Mouse (Mus musculus) heart, postnatal 0 days (tissue): ENCODE data around the gene Gm2115.

Experiments
- CTCF ChIP-seq: IDR thresholded peaks from 2 replicates; pipeline ENCODE4 v1.5.1; 2016; ENCODE audit warnings: antibody characterized with exemption, control low read depth, low read depth
- EP300 ChIP-seq: IDR thresholded peaks from 2 replicates; pipeline ENCODE4 v1.6.1; 2016; ENCODE audit warnings: antibody characterized with exemption, low read depth

- TF ChIP-seq EP300 = no peak
- TF ChIP-seq CTCF = no peak
These were observed 67.9 kb downstream of the Gm2115 start for GRCm38 (mm10) chr7:84596633-84597032.
